Mouse (Mus musculus) common myeloid progenitor, adult 5-6 weeks (primary cell): ENCODE results near the gene Cdc42ep5. TPM values are rescaled to one million over a fixed set of nuclear protein-coding genes. Genes with fewer than 3 reads are reported as not detected.

Experiments
- ATAC-seq: replicated peaks from 2 replicates; pipeline ENCODE4 v1.8.0; 2016; ENCODE audit warnings: low read depth, mild to moderate bottlenecking, moderate TSS enrichment, inconsistent platforms; ENCODE audit not compliant: poor library complexity, severe bottlenecking
- total RNA-seq: library from RNA; stranded (forward); fragments of 200-1000, 187-1606 nt; gene quantifications from 2 replicates; pipeline ENCODE4 v1.2.3, GENCODE M21; 2017

Gene Cdc42ep5
- total RNA-seq, 1 experiment from 2014 or later = 0.41 TPM

DNA sequence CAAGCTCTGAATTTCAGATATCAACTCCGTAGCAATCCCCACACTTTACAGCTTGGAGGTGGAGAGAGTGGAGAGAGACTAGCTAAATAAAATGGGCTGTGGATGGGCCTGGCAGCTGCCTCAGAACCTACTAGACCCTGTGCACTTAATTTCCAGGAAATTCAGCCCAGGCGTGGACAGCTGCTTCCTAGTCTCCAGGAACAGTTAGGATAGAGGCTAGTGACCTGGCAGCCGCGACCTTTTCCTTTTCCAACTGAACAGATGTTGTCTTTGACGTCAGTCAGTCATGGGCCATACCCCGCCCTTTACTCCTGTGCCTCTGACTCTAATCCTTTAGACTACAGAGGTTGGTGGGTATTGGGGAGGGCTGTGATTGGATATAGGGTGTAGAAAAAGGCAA lies 35.8 kb downstream of the Cdc42ep5 start:
- no peak for ATAC-seq

DNA sequence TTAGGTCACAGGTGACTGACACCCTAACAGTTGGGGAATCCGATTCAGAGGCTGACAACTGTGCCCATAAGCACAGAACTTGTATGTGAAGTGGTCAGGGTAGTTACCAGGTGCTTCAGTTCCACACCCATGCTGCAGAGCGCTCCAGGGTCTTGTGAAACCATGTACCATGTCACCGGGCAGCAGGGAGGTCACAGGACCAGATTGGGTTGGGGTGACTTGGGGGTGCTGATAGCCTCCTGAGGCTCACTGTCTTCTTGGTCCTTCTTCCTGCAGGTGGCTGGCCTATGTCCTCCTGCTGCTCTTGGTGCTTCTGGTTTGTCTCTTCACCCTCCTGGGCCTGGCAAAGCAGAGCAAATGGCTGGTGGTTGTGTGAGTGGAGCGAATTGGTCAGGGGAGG lies 36.8 kb downstream of the Cdc42ep5 start:
- ATAC-seq = no peak

DNA sequence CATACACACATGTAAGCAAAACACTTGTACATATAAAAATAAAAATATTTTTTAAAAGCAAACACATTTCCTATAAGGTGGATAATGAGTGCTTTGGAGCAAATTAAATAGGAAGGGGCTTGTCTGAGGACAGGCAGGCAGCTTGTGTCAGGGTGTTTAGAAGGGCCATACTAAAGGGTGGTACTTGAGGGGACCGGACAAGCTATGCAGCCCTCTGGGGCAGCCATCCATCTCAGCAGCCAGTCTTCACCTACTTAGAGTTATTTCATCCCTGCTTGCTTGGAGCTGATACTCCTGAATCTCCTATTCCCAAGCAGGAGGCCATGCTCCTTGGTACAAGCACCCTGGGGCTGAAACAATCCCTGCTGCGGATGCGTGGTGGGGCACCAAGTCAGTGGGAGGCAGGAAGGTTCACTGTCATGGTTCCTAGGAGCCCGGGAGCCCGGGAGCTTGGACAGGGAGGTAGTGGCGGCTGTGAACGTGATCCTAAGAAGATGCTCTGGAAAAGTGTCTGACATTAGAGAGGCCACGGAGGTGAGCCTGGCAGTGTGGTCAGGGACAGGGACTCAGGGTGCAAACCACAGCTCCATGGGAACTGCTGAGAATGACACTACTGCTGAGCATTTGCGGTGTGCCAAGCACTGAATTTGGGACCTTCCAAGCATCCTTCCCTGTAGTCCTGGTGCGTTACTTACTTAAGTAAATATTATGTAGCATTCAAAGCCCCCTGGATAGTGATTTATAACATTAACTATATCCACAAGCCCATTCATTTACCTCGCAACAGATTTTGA lies 37.5 kb downstream of the Cdc42ep5 start:
- no peak for ATAC-seq

DNA sequence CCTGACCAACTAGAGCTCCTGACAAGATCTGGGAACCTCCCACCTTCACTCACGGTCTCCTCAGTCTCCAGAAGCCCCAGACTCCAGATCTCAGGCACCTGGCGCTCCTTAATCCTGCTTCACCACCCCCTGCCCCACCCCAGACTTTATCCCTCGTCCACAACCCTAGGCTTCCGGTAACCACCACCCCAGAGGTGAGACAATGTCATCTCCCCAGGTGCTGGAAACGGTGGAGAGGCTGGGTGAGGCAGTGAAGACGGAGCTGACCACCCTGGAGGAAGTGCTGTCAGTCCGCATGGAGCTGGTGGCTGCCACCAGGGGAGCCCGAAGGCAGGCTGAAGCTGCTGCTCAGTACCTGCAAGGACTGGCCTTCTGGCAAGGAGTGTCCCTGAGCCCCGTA lies 39.4 kb downstream of the Cdc42ep5 start:
- no peak for ATAC-seq

DNA sequence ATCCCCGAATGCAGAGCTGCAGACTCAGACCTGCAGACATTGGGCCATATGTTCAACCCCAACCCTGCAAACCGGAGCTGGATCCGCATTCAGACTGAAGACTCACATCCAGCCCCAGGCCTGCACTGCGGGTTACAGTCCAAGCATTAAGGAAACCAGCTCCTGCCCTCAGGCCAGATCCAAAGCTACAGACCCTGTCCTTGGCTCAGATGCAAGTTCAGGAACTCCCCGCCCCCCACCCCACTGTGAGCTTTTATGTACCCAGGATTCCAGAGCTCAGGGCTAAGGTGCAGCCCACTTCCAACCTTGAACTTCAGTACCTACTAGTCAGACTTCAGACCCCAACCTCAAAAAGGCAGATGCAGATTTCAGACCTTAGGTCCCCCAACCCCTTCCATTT lies 39.8 kb downstream of the Cdc42ep5 start:
- no peak for ATAC-seq

DNA sequence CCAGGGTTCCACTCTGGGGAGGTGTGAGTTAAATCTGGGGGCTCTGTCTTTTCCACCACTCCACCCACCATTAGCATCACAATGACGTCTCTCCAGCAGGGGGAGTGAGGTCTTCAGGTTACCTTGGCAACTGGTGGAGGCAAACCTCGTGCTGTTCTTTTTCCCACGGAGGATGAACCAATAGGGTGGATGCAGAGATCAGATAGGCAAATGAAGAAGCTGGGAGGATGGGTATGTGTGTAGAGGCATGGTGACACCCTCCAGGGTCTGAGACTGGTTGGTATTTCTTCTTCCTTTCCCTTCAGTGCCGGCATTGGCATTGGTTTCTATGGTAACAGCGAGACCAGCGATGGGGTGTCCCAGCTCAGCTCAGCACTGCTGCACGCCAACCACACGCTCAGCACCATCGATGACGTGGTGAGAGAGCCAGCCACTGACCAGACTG lies 40.3 kb downstream of the Cdc42ep5 start:
- ATAC-seq = peak; percentile 80

DNA sequence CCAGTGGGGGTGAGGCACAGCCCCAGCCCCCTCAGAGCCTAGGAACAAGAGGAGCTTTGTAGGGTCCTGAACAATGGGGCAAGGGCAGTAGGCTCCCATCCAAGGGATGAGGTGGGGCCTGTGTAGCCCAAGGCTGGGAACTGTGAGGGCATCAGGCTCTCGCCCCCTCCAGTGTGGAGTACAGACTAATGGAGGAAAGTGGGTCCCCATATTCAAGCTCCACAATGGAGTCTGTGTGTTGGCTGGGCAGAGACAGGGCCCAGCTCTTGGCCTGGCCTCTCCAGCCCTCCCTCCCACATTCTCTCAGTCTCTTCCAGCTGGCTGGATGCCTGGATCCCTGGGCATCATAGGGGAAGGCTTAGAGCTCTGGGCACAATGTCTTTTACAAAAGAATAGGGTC lies 40.9 kb downstream of the Cdc42ep5 start:
- ATAC-seq = no peak

DNA sequence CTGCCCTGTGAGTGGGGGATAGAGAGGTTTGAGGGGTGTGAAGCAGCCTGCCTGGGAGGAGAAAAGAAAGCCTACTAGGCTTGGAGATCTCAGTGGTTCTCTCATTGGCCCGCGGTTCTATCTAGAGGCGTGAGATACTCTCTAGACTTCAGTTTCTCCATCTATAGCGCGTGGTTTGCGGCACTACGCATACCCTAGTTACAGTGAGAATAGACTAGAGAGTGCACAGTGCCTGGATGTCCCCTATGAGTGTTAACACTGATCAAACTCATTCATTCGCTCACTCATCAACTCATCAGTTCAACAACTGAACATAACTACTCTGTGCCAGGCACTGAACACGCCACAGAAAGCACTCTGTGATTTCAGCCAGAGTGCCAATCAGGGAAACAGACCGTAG lies 41.9 kb downstream of the Cdc42ep5 start:
- no peak for ATAC-seq

DNA sequence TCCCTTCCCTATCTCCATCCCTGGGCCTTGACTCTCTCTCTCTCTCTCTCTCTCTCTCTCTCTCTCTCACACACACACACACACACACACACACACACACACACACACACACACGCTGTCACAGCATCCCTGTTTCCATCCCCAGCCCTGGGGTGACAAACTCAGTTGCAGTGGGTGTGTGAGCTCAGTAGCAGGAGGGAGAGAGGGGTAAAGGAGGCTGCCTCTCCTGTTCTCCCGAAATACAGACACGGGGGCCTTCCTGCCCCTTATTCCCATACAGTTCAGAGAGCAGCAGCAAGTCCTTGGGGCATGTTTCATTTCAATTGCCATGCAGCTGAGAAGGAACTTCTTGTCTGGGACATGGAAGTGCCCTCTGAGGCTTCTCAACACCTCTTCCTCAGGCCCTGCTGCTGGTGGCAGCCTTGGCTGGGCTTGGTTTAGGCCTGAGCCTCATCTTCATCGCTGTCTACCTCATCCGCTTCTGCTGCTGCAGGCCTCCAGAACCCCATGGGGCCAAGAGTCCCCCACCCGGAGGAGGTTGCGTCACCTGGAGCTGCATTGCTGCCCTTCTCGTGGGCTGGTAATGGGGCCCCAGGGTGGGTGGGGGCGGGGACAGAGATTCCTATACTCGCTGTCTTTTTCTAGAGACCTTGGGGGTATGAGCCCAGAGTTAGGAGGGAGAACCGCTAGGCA lies 42.4 kb downstream of the Cdc42ep5 start:
- no peak for ATAC-seq

DNA sequence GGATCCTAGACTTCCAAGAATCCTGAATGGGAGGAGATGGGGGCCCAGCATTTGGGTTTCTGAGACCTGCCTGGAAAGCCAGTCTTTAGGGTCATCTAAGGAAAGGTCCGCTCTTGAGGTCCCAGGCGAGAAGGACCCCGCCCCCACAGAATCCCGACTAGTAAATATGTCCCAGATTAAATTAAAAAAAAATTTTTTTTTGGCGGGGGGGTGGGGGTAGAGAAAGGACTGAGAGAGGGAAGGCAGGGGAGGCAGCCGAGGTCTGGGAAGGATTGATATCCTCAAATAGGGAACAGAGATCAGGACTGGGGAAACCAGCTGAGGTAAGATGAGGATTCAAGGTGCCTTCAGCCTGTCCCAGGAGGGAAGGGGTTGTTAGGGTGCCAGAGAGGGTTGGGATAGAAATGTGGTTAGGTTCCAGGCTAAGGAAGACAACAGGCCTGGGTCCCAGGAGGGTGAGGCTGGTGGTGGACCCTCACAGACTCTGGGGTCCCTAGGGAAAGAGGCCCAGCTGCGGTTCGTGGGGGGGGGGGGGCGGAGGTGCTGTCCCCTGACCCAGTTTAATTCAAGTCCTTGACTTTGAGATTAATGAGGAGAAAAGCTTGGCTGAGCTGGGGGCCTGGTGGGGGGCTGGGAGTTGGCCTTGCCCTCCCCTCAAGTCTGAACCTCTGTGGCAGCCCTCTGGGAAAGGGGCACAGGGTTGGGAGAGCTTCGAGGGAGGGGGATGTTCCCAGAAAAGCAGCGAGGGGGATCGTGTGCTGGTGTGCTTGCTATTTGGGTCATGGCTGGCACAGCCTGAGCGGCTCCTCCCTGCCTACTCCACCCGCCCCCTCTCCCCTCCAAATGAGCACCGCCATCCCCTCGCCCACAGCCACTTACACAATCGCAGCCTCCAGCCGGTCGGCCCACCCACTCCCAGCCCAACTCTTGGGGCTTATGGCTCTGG lies 44.4 kb downstream of the Cdc42ep5 start:
- no peak for ATAC-seq

DNA sequence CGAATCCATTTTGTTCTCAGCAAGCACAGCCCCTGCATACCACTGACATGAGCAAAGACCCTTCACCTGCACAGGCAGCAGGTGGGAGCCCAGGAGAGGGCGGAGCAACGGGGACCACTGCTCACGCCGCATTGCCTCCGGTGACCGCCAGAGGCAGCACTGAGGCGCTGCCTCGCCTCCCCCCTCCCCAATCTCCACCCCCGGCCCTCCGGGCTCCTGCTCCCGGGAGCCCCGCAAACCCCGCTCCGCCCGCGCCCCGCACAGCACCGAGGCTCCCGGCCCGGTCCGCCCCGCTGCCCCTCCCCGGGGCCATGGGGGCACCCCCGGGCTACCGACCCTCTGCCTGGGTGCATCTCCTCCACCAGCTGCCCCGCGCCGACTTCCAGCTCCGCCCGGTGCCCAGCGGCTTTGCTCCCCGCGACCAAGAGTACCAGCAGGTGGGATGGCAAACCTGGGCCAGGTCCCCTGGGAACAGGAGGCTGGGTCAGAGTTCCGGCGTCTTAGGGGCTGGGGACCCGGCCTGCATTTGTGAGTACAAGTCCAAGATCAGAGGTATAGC lies 45.2 kb downstream of the Cdc42ep5 start, which contains the start of gene Ttyh1:
TSS of gene Ttyh1 (plus strand) at position 65 of the 559 bp plus-strand sequence.
- peak; percentile 51 for ATAC-seq

DNA sequence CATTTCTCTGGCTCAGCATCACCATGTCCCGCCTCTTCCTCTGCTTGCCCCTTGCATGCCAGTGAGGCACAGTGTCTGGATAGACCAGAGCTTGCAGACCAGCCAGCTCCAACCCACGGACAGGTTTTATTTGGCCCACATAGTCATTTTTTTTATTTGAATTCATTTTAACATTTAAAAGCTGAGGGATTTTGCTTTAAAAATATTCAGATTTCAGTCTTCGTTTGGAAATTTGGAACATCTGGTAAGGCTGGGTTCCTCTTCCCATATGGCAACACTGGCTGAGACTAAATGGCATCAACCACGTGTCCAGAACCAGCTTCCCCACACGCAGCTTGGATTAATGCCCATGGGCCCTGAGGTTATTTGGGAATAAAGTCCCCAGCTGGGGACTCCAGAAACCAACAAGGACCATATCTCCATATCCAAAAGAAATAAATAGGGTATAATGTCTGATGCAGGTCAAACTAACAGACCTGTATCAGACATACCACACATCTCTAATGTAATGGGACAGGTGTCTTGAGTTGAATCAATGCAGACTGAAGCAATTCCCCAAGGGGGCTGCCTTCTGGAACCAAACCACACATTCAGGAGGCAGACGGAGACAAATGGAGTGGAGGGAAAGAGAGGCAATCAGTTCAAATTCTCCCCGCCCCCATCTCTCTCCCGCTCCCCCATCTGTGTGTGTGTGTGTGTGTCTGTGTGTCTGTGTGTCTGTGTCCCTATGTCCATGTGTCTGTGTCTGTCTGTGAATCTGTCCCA lies 47.4 kb downstream of the Cdc42ep5 start:
- no peak for ATAC-seq

DNA sequence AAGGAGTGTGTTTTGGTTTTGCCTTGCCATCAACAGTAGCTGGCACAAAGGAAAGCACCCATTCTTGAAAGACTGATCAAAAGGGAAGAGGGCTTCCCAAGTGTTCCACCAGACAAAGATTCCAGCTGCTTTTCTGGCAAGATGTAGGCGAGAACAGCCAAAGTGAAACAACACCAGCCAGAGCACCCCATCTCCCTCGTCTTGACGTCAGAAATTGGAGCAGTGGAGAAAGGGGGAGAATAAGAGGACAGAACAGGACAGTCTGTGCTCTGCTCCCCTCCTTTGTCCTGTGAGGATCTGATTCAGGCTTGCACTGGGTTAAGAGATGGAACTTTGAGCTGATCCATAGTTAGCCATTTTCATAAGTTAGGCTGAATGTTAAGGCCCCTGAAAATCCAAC lies 52.9 kb downstream of the Cdc42ep5 start:
- no peak for ATAC-seq

DNA sequence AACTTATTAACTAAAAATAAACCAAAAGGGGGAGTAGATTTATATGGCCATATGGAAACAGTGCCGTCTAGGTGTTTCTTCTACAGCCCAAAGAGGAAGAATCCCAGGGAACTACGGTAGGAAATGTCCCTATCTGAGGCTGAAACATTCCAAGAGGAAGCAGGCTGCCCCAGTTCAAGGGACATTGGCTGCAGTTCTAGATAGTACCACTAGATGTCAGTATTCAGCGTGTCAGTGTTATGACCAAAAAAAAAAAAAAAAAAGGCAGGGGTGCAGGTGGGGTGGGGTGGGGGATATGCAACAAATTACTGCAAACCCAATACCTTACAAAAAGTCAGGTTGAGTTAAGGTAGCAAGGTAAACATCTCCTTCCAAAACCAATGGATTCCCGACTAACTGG lies 61.2 kb downstream of the Cdc42ep5 start:
- peak; percentile 71; the same call in 1 of the 2 replicates for ATAC-seq

Other genes starting within 250 kb of the Cdc42ep5 start
- gene Lilra6, start 249.4 kb downstream of the Cdc42ep5 start, total RNA-seq = 0.37 TPM in 1 of 2 replicates, not detected in the other
- 19.7 and 23.0 TPM in 2 replicates for gene Lair1, start 101.7 kb downstream of the Cdc42ep5 start, total RNA-seq
- gene Ttyh1, start 45.5 kb downstream of the Cdc42ep5 start, total RNA-seq = not detected in 2 replicates
- gene Leng8, start 27.8 kb downstream of the Cdc42ep5 start, total RNA-seq = 26.6 and 51.3 TPM in 2 replicates
- gene Leng9, start 14.5 kb downstream of the Cdc42ep5 start, total RNA-seq = 1.3 and 1.5 TPM in 2 replicates
- not detected in 2 replicates for gene Lilra5, start 72.9 kb upstream of the Cdc42ep5 start, total RNA-seq
- not detected in 2 replicates for gene Ncr1, start 172.9 kb upstream of the Cdc42ep5 start, total RNA-seq
- 0.15 TPM in 1 of 2 replicates, not detected in the other for gene Gp6, start 232.9 kb upstream of the Cdc42ep5 start, total RNA-seq